10 mouse cellular contexts compared by ENCODE assay signal in the genomic region with DNA sequence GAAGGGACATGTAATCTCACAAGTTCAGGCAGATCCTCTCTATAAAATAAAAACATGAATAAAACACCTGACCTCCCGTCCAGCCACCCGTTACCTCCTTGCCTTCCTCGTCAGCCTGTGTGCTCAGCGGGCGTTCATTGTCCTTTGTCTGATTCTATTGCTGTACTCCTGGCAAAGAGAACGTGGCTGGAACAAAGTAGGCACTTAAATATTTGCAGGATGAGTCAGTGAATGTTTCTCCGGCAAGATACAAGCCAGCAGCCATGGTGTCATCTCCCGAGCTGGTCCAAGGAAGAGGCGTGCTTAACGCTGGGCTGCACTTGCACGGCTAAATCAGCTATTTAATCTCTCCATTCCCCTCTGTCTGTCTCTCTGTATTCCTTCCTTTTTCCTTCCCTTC. TPM values are rescaled to one million over a fixed set of nuclear protein-coding genes. Genes with fewer than 3 reads are reported as not detected.
DNase-seq lines count a peak whose midpoint lies in the region; ATAC-seq and TF ChIP-seq lines count a peak whose summit lies in the region.
"Had no signal": no experiment of that assay in that cellular context is flagged by ENCODE, and none has a peak within 500 bp of the region (broad histone marks: within the 10 kb centered on the region; RNA-seq: fewer than 3 reads in every experiment).

No protein-coding gene starts in this region.

- DNase-seq in hindbrain, embryonic 11.5 days (ENCODE audit: low spot score), result no peak
- DNase-seq in adrenal gland, postnatal 10 days, result peak; percentile 24
- DNase-seq in thymus, adult 2 months, result no peak
- DNase-seq in cerebellum, postnatal 14 days, result no peak
- no peak for DNase-seq in left cerebral cortex, postnatal 4 days
- DNase-seq: lung, embryonic 14.5 days; right cerebral cortex, postnatal 14 days had no signal

- H3K4me2 ChIP-seq in hindbrain, embryonic 16.5 days (ENCODE audit: low read length), result no peak overlapping the region
- no peak overlapping the region for H3K4me2 ChIP-seq in hindbrain, embryonic 11.5 days (replicated peaks; ENCODE audit: low read depth, low read length)
- peak overlapping the region; percentile 28 for H3K4me2 ChIP-seq in heart, embryonic 15.5 days
- H3K4me2 ChIP-seq: lung, embryonic 14.5 days had no signal

- no peaks in the 10 kb centered on the region for H3K79me3 ChIP-seq in C2C12 (ENCODE audit: low read depth)

- H3K27me3 ChIP-seq in hindbrain, embryonic 16.5 days (replicated peaks; ENCODE audit: control insufficient read depth, insufficient read depth, low read length), result no peaks in the 10 kb centered on the region
- no peaks in the 10 kb centered on the region for H3K27me3 ChIP-seq in hindbrain, embryonic 11.5 days (ENCODE audit: control insufficient read depth, insufficient read depth, low read length)
- H3K27me3 ChIP-seq in C2C12 (ENCODE audit: control insufficient read depth, insufficient read depth, insufficient read length), result no peaks in the 10 kb centered on the region
- H3K27me3 ChIP-seq in heart, embryonic 15.5 days, result no peaks in the 10 kb centered on the region
- no peaks in the 10 kb centered on the region for H3K27me3 ChIP-seq in thymus, adult 2 months (ENCODE audit: control insufficient read depth, insufficient read depth, low read length)

- H3K4me3 ChIP-seq in hindbrain, embryonic 16.5 days (ENCODE audit: low read length), result no peak overlapping the region
- H3K4me3 ChIP-seq in hindbrain, embryonic 11.5 days (ENCODE audit: low read depth, low read length), result no peak overlapping the region
- no peak overlapping the region for H3K4me3 ChIP-seq in C2C12 (ENCODE audit: insufficient read depth, poor library complexity, severe bottlenecking)
- H3K4me3 ChIP-seq in heart, embryonic 15.5 days, result peak overlapping the region; percentile 13
- H3K4me3 ChIP-seq in thymus, adult 2 months (ENCODE audit: control insufficient read depth, insufficient read depth, low read length), result no peak overlapping the region

- H3ac ChIP-seq in C2C12 (ENCODE audit: control insufficient read depth, insufficient read length, low read depth), result no peak overlapping the region

- 0 out of 2 replicates have a peak overlapping the region, but pooled peaks have one; percentile 9 for H3K9ac ChIP-seq in hindbrain, embryonic 16.5 days (ENCODE audit: low read depth, low read length)
- H3K9ac ChIP-seq in hindbrain, embryonic 11.5 days (ENCODE audit: low read depth, low read length), result no peak overlapping the region
- H3K9ac ChIP-seq in heart, embryonic 15.5 days, result no peak overlapping the region
- H3K9ac ChIP-seq: lung, embryonic 14.5 days had no signal

- no peak for TF ChIP-seq CTCF in C2C12 (IDR thresholded peaks at IDR 0.05; ENCODE audit: control insufficient read depth, insufficient read depth, insufficient read length)
- TF ChIP-seq CTCF in thymus, adult 2 months (IDR thresholded peaks at IDR 0.05; ENCODE audit: borderline replicate concordance, control insufficient read depth, extremely low read depth, insufficient read depth, low read length, poor library complexity), result no peak

- H3K4me1 ChIP-seq in hindbrain, embryonic 16.5 days (ENCODE audit: control insufficient read depth, insufficient read depth, low read depth, low read length), result peaks cover 3% of the 10 kb centered on the region; the same call in 1 of the 2 replicates
- H3K4me1 ChIP-seq in hindbrain, embryonic 11.5 days (replicated peaks; ENCODE audit: control insufficient read depth, insufficient read depth, low read length), result peaks cover 4% of the 10 kb centered on the region; the same call in 1 of the 2 replicates
- H3K4me1 ChIP-seq in heart, embryonic 15.5 days (replicated peaks), result peaks cover 35% of the 10 kb centered on the region
- peaks cover 3% of the 10 kb centered on the region; the same call in 1 of the 2 replicates for H3K4me1 ChIP-seq in thymus, adult 2 months (replicated peaks; ENCODE audit: control insufficient read depth, insufficient read depth, low read length)

- WGBS in hindbrain, embryonic 16.5 days, result 28% methylated on average over 11 of the region's 11 CpGs
- 55% methylated on average over 11 of the region's 11 CpGs for WGBS in hindbrain, embryonic 11.5 days
- WGBS in heart, embryonic 15.5 days, result 18% methylated on average over 11 of the region's 11 CpGs
- whole genome bisulfite sequencing in thymus, adult 2 months, result 90% methylated on average over 11 of the region's 11 CpGs

- intact Hi-C loops in left cerebral cortex, postnatal 4 days (cut with DNase I), result no loop called here

- TF ChIP-seq POLR2A in thymus, adult 2 months (IDR thresholded peaks at IDR 0.05; ENCODE audit: control insufficient read depth, extremely low read depth, insufficient read depth, low read length, poor library complexity), result no peak

- H3K9me3 ChIP-seq in hindbrain, embryonic 16.5 days (ENCODE audit: control insufficient read depth, low read length), result no peaks in the 10 kb centered on the region
- H3K9me3 ChIP-seq in hindbrain, embryonic 11.5 days (ENCODE audit: control insufficient read depth, low read length), result no peaks in the 10 kb centered on the region
- no peaks in the 10 kb centered on the region for H3K9me3 ChIP-seq in heart, embryonic 15.5 days (replicated peaks)

- no peak overlapping the region for H3K27ac ChIP-seq in hindbrain, embryonic 16.5 days (ENCODE audit: low read depth, low read length)
- H3K27ac ChIP-seq in hindbrain, embryonic 11.5 days (ENCODE audit: low read depth, low read length), result no peak overlapping the region
- peak overlapping the region; percentile 74 for H3K27ac ChIP-seq in heart, embryonic 15.5 days
- no peak overlapping the region for H3K27ac ChIP-seq in thymus, adult 2 months (ENCODE audit: control insufficient read depth, insufficient read depth, low read length)

- H3K36me3 ChIP-seq in hindbrain, embryonic 16.5 days (ENCODE audit: control insufficient read depth, insufficient read depth, low read length), result no peaks in the 10 kb centered on the region
- no peaks in the 10 kb centered on the region for H3K36me3 ChIP-seq in hindbrain, embryonic 11.5 days (ENCODE audit: control insufficient read depth, insufficient read depth, low read length)
- H3K36me3 ChIP-seq in C2C12 (ENCODE audit: control insufficient read depth, insufficient read depth), result no peaks in the 10 kb centered on the region
- no peaks in the 10 kb centered on the region for H3K36me3 ChIP-seq in heart, embryonic 15.5 days
- H3K36me3 ChIP-seq in thymus, adult 2 months (ENCODE audit: control insufficient read depth, insufficient read depth, low read length), result no peaks in the 10 kb centered on the region

- H3K79me2 ChIP-seq in C2C12 (ENCODE audit: control insufficient read depth, insufficient read depth), result no peaks in the 10 kb centered on the region

- ATAC-seq in hindbrain, embryonic 16.5 days, result no peak
- no peak for ATAC-seq in hindbrain, embryonic 11.5 days (ENCODE audit: low FRiP score)
- peak; percentile 50 for ATAC-seq in heart, embryonic 15.5 days (replicated peaks; ENCODE audit: insufficient number of reproducible peaks, insufficient read depth, low FRiP score, low read depth)

TF ChIP-seq in C2C12, 6 proteins besides CTCF, POLR2A, EP300 and RAD21:
- TF ChIP-seq MYOD1 (IDR thresholded peaks at IDR 0.05; ENCODE audit: control insufficient read depth, insufficient read length, low read depth) (no peak), FOSL1 (IDR thresholded peaks at IDR 0.05; ENCODE audit: insufficient read depth, low read length, poor library complexity, severe bottlenecking) (peak; percentile 51), MAX (IDR thresholded peaks at IDR 0.05) (peak; percentile 75), USF1 (IDR thresholded peaks at IDR 0.05; ENCODE audit: low read depth) (no peak), CEBPB (IDR thresholded peaks at IDR 0.05; ENCODE audit: low read depth) (no peak), MYOG (IDR thresholded peaks at IDR 0.05; ENCODE audit: control insufficient read depth, extremely low read depth, insufficient read length) (no peak)

RNA-seq across cellular contexts. Expression of gene Slc25a31, which starts 26.3 kb away (rescaled TPM):
- polyA plus RNA-seq in hindbrain, embryonic 16.5 days (2015; fragmentation: Nextera tagmentation; extraction: Ambion mirVana), result 0.30 and 0.36 TPM in 2 replicates
- polyA plus RNA-seq in hindbrain, embryonic 11.5 days (2014; fragmentation: Nextera tagmentation; extraction: Ambion mirVana), result 0.11 and 0.27 TPM in 2 replicates
- not detected for polyA plus RNA-seq in C2C12 (2012; fragmentation: generic; extraction: Trizol)
- under 1 TPM; 0.12 to 0.21 TPM for total RNA-seq in adrenal gland, postnatal 10 days (2021)
- 0.81 and 0.85 TPM in 2 replicates for polyA plus RNA-seq in heart, embryonic 15.5 days (2015; fragmentation: Nextera tagmentation; extraction: Ambion mirVana)
- polyA plus RNA-seq in thymus, adult 2 months (2012; rRNA removed), result 0.10 and 0.16 TPM in 2 replicates
- under 1 TPM; 0.22 to 0.24 TPM for total RNA-seq in left cerebral cortex, postnatal 4 days (2021)
- polyA plus RNA-seq: lung, embryonic 14.5 days had no signal
